Mouse (Mus musculus): ENCODE data around the gene Arnt. TPM values are rescaled to one million over a fixed set of nuclear protein-coding genes. Genes with fewer than 3 reads are reported as not detected.
"Not testable (repeated sequence)": the region's sequence is repeated elsewhere in the genome, so short reads cannot be mapped to it uniquely, and the experiment has no call there.

Gene Arnt
- polyA plus RNA-seq (2012; rRNA removed): 27.0 and 31.4 TPM in 2 replicates

DNA sequence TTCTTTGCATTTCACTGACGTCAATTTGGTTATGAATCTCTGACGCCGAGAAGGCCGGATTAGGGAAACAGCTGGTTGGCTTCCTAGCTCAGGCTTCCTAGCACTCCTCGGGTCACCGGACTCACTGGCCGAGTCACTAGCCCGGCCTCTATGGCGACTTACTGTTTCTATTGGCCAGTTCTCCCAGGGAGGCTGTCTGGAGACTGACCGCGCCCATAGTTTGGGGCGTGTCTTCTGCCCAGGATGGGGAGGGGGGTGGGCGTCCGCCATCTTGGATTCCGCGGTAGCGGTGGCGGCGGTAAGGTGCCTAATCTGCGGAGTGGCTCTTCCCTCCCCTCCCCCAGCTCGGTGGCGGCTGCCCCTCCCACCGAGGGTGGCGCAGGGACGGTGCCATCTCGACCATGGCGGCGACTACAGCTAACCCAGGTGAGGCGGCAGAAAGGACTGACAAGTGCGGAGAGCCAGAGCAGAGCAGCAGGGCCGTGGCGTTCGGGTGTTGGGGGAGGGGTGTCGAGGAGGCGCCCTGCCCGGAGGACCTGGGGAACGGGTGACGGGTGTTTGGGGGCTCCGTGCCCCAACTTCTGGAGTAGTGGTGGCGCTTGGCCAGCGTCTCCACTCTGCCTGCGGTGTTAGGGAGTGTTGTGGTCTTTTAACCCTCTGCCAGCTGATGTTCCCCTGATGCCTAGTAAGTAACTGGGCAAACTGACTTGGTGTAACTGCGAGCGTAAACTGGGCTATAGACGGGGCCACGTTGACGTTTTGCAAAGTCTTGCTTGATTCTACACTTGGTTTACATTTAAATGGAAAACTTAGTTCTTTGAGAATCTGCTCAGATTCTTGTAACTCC is at the start of gene Arnt:
Arnt (plus strand) TSS at position 253 of the 847 bp plus-strand sequence.
- peak; percentile 88 for DNase-seq (ENCODE audit: low read depth)

DNA sequence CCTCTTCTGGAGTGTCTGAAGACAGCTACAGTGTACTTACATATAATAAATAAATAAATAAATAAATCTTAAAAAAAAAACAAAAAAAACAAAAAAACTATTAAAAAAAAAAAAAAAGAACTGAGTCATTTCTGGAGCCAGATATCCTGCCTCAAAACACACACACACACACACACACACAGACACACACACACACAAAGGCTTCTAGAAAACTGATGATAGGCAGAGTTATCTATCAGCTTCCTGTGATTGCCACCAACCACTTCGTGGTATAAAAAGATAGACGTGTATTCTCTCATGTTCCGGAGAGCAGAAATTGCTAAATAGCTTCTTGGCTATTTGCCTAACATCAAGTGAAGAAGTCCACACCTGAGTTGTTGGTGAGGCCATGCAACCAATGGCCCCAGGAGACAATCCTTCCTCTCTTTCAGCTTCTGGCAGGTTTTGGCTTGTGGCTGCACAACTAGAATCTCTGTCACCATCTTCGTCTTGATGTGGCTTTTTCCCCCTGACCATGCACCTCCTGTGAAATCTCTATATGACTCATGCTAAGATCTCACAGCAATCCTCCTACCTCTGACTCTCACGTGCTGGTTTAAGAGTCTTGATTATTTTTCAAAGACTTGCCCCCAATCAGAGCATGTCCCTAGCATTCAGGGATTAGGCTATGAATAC is 48.6 kb upstream of the Arnt start:
- DNase-seq (ENCODE audit: low read depth): no peak

DNA sequence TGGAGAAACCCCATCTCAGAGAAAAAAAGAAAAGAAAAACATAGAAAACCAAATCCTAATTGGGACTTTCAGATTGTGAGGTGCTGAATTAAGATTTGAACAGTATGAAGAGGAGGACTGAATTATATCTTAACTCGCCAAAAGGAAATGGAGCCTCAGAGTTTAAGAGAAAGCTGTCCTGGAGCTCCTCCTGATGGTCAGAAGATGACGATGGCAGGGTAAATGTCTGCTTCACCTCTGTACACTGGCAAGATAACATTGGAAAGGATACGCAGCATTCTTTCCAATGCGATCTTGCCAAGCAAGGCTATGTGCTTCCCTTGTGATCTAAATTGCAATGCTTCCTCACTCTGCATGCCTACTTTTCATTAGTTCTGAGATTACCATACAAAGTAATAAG is 39.8 kb upstream of the Arnt start:
- no peak for DNase-seq (ENCODE audit: low read depth)

DNA sequence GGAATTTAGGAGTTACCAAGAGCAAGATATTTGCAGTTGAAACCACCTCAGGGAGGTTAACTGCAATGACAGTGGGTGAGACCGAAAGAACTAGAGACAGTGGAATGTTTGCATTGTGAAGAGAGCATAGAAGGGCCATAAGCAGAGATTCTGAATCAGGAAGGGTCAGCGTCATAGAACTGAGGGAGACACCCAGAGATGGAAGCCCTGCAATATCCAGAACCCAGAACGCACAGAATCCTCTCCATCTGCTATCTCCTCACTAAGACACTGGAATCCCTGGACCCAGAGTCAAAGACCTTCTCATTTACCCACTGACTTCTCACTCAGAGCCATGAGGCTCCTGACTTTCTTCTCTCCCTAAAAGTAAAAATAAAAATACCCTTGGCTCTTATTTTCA is 31.4 kb upstream of the Arnt start, which contains the start of gene 4930558C23Rik:
4930558C23Rik (minus strand) TSS at position 101 of the 400 bp plus-strand sequence.
- DNase-seq (ENCODE audit: low read depth): no peak

DNA sequence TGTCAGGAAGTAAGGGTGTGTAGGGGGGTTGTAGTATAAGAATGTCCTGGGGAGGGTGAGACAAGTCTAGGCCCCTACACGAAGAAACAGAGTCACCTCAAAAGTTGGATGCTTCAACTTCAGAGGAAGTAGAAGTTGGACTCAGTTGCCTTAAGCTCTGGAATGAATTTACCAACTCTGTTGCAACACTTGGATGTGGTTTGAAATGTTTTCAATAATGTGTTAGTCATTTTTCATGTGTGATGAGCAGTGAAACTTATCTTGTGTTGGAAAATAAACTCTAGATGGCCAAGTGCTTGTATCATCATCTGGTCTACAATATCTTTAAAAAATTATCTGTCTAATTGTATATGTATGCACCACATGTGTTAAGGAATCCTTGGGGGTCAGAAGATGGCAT is 26.5 kb upstream of the Arnt start:
- no peak for DNase-seq (ENCODE audit: low read depth)

DNA sequence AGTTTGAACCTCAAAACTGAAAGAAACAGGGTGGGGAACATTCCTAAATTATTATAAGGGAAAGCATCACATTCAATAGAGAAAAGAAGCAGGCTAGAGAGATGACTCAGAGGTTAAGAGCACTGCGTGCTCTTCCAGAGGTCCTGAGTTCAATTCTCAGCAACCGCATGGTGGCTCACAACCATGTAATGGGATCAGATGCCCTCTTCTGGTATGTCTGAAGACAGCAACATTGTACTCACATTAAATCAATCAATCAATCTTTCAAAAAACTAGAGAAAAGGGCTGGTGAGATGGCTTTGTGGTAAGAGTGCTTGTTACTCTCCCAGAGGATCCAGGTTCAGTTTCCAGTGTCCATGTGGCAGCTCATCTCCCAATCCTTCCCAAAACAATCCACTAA is 25.3 kb upstream of the Arnt start:
- no peak for DNase-seq (ENCODE audit: low read depth)

DNA sequence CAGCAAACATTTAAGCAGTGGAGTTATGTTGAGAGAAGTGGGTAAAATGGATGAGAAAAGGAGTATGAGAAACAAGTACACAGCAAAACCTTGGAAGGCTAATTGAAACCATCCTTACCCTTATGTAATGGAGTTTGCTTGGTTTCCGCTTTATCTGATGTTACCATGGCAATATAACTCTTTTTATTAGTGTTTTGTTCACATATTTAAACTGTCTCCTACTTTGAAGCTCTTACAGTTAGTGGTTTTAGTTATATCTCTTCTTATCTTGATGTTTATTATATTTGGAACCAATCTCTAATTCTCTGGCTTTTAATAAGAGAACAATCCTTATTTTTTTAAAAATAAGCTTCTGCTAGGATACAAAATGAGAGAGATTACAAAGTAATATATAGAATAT is 21.9 kb upstream of the Arnt start:
- DNase-seq (ENCODE audit: low read depth): no peak

DNA sequence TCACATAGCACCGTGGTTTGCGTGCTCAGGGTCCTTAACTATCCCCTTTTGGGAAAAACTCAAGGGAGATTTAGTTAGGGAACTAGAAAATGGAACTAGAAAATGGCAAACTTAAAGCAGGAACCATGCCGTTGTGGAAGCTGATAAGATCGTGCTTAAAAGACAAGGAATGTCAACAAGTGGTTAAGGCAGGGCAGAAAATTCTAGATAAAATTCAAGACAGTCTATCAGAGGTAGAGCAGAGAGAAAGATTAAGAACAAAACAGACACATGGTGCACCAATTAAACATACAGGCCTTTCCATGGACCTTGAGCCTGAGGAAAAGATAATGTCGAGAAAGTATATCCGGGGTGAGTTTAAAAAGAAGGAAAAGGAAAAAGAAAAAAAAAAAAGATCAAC is 16.3 kb upstream of the Arnt start:
- no peak for DNase-seq (ENCODE audit: low read depth)

DNA sequence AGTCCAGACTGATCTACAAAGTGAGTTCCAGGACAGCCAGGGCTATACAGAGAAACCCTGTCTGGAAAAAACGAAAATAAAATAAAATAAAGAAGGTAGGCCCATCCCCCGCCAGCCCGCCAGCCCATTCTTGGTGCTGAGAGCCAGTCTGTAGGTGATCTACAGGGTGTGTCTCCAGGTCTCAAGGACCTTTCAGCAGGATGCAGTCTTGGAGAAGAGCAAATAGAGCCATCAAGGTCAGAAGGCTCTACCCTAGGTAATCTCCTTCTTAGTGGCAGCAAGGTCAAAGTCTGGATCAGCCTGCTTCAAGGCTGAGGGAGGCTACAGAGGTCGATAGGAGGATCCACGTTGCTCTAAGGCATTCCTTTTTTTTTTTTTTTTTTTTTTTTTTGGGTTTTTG is 7.7 kb upstream of the Arnt start:
- DNase-seq (ENCODE audit: low read depth): not testable (repeated sequence)

DNA sequence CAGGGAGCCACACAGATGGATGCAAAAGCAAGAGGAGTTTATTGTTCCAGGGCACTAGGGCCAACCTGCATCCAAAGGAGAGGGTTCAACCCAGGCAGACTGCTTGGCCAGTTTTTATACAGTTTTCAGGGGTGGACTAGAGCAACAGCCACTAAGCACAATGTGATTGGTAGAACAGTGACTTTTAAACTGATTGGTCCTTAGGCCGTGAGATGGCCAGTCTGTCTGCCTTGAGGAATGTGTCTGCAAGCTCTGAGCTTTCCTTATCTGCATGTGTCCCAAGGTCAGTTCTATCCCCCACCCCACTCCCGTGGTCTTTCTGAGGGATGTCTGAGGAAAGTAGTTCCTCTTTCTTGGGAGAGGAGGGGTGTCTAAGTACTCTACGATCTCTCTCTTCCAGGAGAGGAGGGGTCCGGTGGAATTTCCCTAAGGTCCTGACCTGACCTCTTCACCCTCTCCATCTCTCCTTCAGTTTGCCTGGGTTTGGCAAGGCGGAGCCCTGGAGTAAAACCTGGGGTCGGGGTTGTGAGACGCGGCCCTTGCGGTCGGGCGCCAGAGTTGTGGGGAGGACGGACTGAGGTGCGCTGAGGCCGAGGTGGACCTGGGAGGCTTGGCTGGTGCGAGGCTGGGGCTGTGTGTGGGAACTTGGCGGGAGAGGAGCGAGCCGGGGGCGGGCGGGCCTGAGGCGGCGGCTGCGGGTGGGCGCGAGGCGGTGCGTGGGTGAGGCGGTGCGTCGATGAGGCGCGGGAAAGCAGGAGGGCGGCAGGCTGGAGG is 6.9 kb upstream of the Arnt start:
- DNase-seq (ENCODE audit: low read depth): not testable (repeated sequence)

DNA sequence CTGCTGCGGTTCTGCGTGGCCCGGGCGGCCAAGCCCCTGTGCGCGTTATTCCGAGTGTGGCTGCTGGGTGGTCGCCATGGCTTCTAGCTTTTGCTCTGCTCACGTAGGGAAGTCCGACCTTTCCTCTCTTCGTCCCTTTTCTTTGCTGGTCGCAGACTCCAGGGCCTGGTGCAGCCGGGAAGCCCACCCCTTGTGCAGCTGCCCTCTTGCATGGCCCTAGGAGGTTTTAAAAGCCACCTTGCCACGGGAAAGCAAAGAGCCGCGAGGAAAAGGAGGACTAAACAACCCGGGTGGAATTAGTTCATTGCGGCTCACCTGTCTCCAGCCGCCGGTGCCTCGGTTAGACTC is 6.3 kb upstream of the Arnt start:
- DNase-seq (ENCODE audit: low read depth): not testable (repeated sequence)

DNA sequence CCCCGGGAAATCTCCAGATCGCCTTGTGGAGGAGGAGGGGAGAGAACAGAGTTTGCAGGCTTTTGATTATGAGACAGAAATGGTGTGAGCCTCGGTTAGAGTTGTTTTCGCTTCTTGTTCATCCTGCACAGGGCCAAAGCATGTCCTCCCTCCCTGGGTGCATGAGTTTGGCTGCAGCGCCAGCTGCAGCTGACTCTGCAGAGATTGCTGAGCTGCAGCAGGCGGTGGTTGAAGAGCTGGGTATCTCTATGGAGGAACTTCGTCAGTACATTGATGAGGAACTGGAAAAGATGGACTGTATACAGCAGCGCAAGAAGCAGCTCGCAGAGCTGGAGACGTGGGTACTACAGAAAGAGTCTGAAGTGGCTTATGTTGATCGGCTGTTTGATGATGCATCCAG is 5.8 kb upstream of the Arnt start:
- DNase-seq (ENCODE audit: low read depth): not testable (repeated sequence)

DNA sequence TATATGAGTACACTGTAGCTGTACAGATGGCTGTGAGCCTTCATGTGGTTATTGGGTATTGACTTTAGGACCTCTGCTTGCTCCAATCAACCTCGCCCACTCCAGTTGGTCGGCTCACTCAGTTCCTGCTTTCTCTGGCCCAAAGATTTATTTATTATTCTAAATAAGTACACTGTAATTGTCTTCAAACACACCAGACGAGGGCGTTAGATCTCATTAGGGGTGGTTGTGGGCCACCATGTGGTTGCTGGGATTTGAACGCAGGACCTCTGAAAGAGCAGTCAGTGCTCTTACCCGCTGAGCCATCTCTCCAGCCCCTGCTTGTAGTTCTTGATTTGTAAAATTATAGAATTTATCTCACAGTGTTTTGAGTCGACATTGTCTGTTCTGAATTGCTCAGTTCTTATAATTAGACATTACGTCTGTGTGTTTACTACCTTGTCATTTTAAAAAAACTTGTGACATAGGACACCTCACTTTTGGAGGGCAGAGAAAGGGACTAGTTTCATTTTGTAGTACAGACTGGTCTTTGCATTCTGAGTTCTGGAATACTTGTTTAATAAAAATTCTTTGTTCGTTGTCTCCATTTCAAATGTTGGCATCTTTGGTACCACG is 780 bp upstream of the Arnt start:
- DNase-seq (ENCODE audit: low read depth): no peak

DNA sequence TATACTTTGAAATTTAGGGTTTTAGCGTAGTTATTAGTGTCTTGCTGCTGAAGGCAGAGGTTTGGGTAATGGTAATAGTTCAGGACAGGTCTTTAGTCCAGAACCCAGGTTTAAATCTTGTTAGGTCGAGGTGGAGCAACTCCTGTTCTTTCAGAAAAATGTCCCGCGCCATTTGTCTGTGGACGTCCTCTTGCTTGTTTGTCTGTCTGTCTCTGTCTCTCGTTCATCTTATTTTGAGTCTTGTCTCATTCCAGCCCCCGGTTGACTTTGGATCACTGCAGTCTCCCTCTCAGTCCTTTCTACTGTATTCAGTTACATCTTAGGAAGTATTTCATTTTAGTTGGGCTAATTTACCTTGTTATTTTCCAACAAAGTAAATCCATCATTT is 789 bp downstream of the Arnt start:
- no peak for DNase-seq (ENCODE audit: low read depth)

DNA sequence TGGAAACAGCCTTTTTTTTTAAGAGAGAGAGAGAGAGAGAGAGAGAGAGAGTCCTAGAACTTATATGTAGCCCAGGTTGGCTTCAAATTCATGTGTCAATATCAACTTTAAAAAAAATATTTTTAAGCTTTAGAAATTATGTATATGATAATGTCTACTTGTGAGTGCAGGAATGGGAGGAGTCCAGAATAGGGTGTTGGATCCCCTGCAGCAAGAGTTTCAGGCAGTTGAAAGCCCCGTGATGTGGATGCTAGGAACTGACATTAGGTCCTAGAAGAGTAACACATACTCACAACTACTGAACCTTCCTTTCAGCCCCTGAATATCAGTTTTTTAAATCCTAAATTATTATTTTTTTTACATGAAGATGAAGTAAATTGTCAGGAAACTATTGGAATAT is 1.4 kb downstream of the Arnt start:
- DNase-seq (ENCODE audit: low read depth): no peak

DNA sequence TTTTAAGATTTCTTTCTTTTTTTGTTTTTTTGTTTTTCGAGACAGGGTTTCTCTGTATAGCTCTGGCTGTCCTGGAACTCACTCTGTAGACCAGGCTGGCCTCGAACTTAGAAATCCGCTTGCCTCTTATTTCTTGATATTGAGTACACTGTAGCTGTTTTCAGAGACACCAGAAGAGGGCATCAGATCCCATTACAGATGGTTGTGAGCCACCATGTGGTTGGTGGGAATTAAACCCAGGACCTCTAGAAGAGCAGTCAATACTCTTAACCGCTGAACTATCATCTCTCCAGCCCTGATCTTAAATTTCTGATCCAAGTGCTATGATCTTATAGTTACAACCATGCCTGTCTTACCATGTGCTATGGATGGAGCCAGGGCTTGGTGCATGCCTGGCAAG is 4.4 kb downstream of the Arnt start:
- not testable (repeated sequence) for DNase-seq (ENCODE audit: low read depth)

DNA sequence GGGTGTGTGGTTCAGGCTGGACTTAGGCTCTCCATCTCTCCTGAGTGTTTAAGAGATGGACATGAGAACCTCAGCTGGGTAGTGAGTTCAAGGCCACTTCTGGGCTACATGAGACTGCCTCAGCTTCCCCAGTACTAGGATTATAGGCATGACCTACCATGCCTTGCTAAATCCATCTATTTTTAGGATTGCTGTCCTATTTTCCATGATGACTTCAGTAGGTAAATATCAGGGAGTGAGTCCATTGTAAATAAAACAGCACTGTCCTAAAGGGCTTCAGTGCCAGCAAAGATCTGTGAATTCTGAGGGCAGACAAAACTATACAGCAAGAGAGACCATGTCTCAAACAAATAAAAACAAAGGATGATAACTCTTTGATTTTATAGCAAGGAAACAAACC is 5.5 kb downstream of the Arnt start:
- no peak for DNase-seq (ENCODE audit: low read depth)

DNA sequence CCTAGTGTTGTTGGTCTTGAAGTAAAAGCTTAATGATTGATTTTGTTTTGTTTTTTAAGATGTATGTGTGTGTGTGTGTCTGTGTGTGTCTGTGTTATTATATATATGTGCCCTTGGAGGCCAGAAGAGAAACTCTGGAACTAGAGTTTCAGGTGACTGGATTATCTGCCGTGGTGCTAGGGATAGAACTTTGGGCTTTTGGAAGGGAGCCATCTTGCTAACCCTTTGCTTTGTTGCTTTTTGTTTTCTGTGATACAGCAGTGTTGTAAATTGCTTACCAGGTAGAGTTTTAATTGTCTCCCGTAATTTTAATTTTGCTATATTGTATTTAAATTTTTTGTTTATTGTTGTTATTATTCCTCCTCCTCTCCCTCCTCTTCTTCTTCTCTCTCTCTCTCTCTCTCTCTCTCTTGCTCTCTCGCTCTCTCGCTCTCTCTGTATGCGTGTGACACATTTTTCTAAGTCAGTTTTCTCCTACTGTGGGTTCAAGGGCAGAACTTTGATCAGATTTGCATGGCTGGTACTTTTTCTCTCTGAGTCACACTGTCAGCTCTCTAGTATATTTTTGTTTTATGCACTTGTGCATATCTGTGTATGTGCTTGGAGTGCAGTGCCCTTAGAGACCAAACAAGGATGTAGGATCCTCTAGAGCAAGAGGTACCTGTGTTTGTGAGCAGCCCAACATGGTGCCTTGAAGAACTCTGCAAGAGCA is 8.4 kb downstream of the Arnt start:
- no peak for DNase-seq (ENCODE audit: low read depth)

DNA sequence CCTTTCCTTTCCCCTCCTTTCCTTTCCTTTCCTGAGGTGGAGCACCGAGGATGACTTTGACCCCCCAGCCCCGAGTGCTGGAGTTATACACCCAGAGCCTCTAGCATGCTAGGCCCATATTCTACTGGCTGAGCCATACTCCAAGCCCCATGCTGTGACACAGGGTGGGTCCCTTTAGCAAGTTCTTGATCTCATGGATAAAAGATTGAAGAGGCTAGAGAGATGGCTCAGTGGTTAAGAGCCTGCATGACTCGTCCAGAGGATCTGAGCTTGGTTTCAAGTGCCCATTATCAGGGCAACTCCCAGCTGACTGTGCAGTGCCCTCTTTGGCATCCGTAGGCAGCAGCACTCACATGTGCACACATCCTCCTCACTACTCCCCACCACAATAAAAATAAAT is 11.1 kb downstream of the Arnt start:
- no peak for DNase-seq (ENCODE audit: low read depth)

DNA sequence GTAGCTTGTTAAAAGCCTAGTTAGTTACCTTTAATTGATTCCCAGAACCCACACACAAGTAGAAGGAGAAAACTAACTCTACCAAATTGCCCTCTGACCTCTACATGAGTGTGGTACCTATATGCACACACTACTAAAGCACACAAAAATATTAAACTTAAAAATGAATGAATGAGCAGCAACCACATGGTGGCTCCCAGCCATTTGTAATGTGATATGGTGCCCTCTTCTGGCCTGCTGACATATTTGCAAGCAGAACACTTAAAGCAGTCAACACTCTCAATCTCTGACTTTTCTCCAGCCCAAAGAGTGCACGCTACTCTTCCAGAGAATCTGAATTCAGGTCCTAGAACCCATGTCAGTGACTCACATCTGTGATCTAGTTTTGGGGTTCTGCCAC is 16.2 kb downstream of the Arnt start:
- DNase-seq (ENCODE audit: low read depth): no peak

DNA sequence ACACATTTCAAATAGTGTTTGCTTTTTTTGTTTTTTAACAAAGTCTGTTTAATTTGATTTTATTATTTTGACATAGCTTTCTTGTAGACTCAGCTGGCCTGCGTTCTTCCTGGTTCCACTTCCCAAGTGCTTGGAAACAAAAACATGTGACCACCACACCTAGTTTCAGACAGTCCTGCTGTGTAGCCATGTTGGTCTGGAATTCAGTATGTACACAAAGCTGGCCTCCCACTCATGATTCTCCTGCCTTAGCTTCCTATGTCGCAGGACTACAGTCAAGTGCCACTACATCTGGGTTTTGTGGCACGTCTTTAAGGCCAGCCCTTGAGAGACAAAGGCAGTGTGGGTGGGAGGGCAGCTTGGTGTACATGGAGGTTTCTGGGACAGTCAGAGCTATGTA is 16.7 kb downstream of the Arnt start:
- no peak for DNase-seq (ENCODE audit: low read depth)

DNA sequence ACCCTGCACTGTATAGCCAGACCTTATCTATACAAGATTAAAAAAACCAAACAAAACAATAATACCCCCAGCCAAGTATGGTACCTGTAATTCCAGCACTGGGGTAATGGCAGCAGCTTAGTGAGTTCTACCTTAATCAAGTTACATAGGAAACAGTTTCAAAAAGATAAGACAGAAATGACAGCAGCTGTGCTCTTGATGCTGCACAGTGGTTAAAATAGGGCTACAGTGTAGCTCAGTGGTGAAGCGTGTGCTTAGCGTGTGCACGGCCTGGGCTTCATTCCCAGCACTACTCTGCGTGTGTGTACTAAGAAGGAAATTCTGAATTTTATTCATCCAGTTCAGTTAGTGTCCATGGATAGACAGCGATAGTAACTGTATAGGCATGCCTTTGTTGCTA is 22.2 kb downstream of the Arnt start:
- no peak for DNase-seq (ENCODE audit: low read depth)
